In the genomic region with DNA sequence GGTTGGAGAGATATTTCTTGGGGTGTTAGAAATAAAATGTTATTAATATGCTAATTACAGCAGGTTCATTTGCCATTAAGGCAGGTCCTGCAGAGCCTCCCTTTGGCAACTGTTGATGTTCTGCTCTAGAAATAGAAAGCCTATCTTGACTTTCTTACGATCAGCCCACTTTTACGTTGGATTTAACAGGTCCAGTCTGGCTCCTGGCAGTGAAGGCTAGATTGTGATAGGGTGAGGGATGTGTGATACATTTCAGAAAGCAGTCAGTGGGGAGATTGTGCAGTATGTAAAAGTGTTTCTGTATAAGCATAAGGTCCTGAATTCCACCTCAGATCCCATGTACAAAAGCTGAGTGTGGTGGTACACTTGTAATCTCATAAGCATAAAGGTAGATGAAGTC, we compare ENCODE assay signal across 24 mouse cellular contexts.
DNase-seq lines count a peak whose midpoint lies in the region; ATAC-seq and TF ChIP-seq lines count a peak whose summit lies in the region.
"Had no signal": no experiment of that assay in that cellular context is flagged by ENCODE, and none has a peak within 500 bp of the region (broad histone marks: within the 10 kb centered on the region; RNA-seq: fewer than 3 reads in every experiment).

No protein-coding gene starts in this region.

- TF ChIP-seq CTCF in lung, adult 2 months (IDR thresholded peaks at IDR 0.05; ENCODE audit: insufficient read depth, low read length): no peak

- no peak overlapping the region for H3K4me3 ChIP-seq in heart, embryonic 10.5 days
- no peak overlapping the region for H3K4me3 ChIP-seq in kidney, embryonic 16.5 days (ENCODE audit: low read length)
- H3K4me3 ChIP-seq in heart, embryonic 14.5 days (ENCODE audit: control insufficient read depth in 1 of 2, insufficient read depth in 1 of 2, low read depth in 1 of 2, low read length in 2 of 2): no peak overlapping the region
- H3K4me3 ChIP-seq in lung, adult 2 months (replicated peaks; ENCODE audit: extremely low read depth, low read depth, low read length): no peak overlapping the region
- H3K4me3 ChIP-seq: erythroblast, embryonic 14.5 days; forebrain, embryonic 12.5 days; limb, embryonic 13.5 days had no signal

- H3K36me3 ChIP-seq in heart, embryonic 10.5 days: no peaks in the 10 kb centered on the region
- no peaks in the 10 kb centered on the region for H3K36me3 ChIP-seq in kidney, embryonic 16.5 days (ENCODE audit: insufficient read depth, low read length)
- H3K36me3 ChIP-seq in heart, embryonic 14.5 days (ENCODE audit: control insufficient read depth, insufficient read depth, low read length): no peaks in the 10 kb centered on the region
- H3K36me3 ChIP-seq: forebrain, embryonic 12.5 days; limb, embryonic 13.5 days had no signal

- H3K9me3 ChIP-seq in heart, embryonic 10.5 days: no peaks in the 10 kb centered on the region
- H3K9me3 ChIP-seq in kidney, embryonic 16.5 days (ENCODE audit: low read length): no peaks in the 10 kb centered on the region
- H3K9me3 ChIP-seq in heart, embryonic 14.5 days (ENCODE audit: control insufficient read depth, low read length): no peaks in the 10 kb centered on the region
- H3K9me3 ChIP-seq: forebrain, embryonic 12.5 days; limb, embryonic 13.5 days had no signal

- WGBS in heart, embryonic 10.5 days: 48% methylated on average over 2 of the region's 2 CpGs
- 83% methylated on average over 2 of the region's 2 CpGs for WGBS in kidney, embryonic 16.5 days
- WGBS in heart, embryonic 14.5 days: 7% methylated on average over 2 of the region's 2 CpGs
- 75% methylated on average over 2 of the region's 2 CpGs for WGBS in lung, adult 2 months

- H3K4me2 ChIP-seq in kidney, embryonic 16.5 days (replicated peaks; ENCODE audit: low read depth, low read length): no peak overlapping the region
- H3K4me2 ChIP-seq in heart, embryonic 14.5 days (ENCODE audit: low read length): 0 out of 2 replicates have a peak overlapping the region, but pooled peaks have one; percentile 17
- H3K4me2 ChIP-seq: forebrain, embryonic 12.5 days; limb, embryonic 13.5 days; liver, embryonic 11.5 days; midbrain, embryonic 11.5 days had no signal

- intact Hi-C loops in heart, postnatal 10 days (cut with DNase I): no loop called here

- TF ChIP-seq POLR2A in lung, adult 2 months (IDR thresholded peaks at IDR 0.05; ENCODE audit: borderline replicate concordance, extremely low read depth, low read depth, low read length): no peak

- ATAC-seq in kidney, embryonic 16.5 days (ENCODE audit: low FRiP score, low TSS enrichment): no peak
- ATAC-seq in heart, embryonic 14.5 days (ENCODE audit: insufficient number of reproducible peaks, insufficient read depth, low FRiP score, low read depth): no peak
- ATAC-seq: CD4-positive, CD25-positive, alpha-beta regulatory T cell, adult 4 months; forebrain, postnatal 0 days; hindbrain, embryonic 16.5 days; midbrain, embryonic 16.5 days had no signal

- no peaks in the 10 kb centered on the region for H3K4me1 ChIP-seq in heart, embryonic 10.5 days
- no peaks in the 10 kb centered on the region for H3K4me1 ChIP-seq in kidney, embryonic 16.5 days (ENCODE audit: insufficient read depth, low read length)
- peaks cover 7 to 10% of the 10 kb centered on the region in 2 experiments for H3K4me1 ChIP-seq in heart, embryonic 14.5 days (ENCODE audit: control insufficient read depth in 2 of 2, insufficient read depth in 2 of 2, low read length in 2 of 2)
- H3K4me1 ChIP-seq in lung, adult 2 months (ENCODE audit: control insufficient read depth, insufficient read depth, low read length): no peaks in the 10 kb centered on the region; the same call in 1 of the 2 replicates
- H3K4me1 ChIP-seq: forebrain, embryonic 12.5 days; limb, embryonic 13.5 days had no signal

- DNase-seq in heart, adult 8-10 months (ENCODE audit: low spot score): peak; percentile 31
- no peak for DNase-seq in heart, embryonic 10.5 days (ENCODE audit: low spot score)
- DNase-seq in kidney, adult 8-10 months: peak; percentile 7 to 16
- peak; percentile 38 to 48 for DNase-seq in heart, postnatal 10 days
- DNase-seq in lung, adult 2 months: no peak
- DNase-seq: cerebellum, adult 2 months; cerebellum, postnatal 14 days; forebrain, postnatal 0 days; lung, postnatal 36 days; right cerebral cortex, adult 18-20 months; spleen, adult 18-20 months; thymus, adult 18-20 months; thymus, postnatal 36 days had no signal

- H3K27me3 ChIP-seq in heart, embryonic 10.5 days (ENCODE audit: insufficient read depth, poor library complexity, severe bottlenecking): no peaks in the 10 kb centered on the region
- no peaks in the 10 kb centered on the region for H3K27me3 ChIP-seq in kidney, embryonic 16.5 days (ENCODE audit: insufficient read depth, low read length)
- H3K27me3 ChIP-seq in heart, embryonic 14.5 days (ENCODE audit: control insufficient read depth, insufficient read depth, low read length): no peaks in the 10 kb centered on the region
- H3K27me3 ChIP-seq: forebrain, embryonic 12.5 days; limb, embryonic 13.5 days had no signal

- no peak overlapping the region for H3K27ac ChIP-seq in heart, embryonic 10.5 days
- no peak overlapping the region for H3K27ac ChIP-seq in kidney, embryonic 16.5 days (ENCODE audit: low read length)
- H3K27ac ChIP-seq in heart, embryonic 14.5 days (replicated peaks in 1 of 2; ENCODE audit: control insufficient read depth in 1 of 2, insufficient read depth in 1 of 2, low read depth in 2 of 2, low read length in 2 of 2): peak overlapping the region; percentile 51 to 53
- H3K27ac ChIP-seq: forebrain, embryonic 12.5 days; limb, embryonic 13.5 days; stomach, postnatal 0 days had no signal

- H3K9ac ChIP-seq in kidney, embryonic 16.5 days (replicated peaks; ENCODE audit: low read length): no peak overlapping the region
- H3K9ac ChIP-seq in heart, embryonic 14.5 days (ENCODE audit: low read length): no peak overlapping the region
- H3K9ac ChIP-seq: forebrain, embryonic 12.5 days; forebrain, postnatal 0 days; limb, embryonic 13.5 days had no signal

Comparison
In these comparisons a context has a peak if more than half of its experiments do, and no peak if none do; other contexts are left out.
1. DNase-seq: peak in heart, adult 8-10 months (single experiment), kidney, adult 8-10 months (2 of 2) and heart, postnatal 10 days (2 of 2); none in heart, embryonic 10.5 days (single experiment) and lung, adult 2 months (single experiment).
2. H3K27ac ChIP-seq: peak in heart, embryonic 14.5 days (2 of 2); none in heart, embryonic 10.5 days (single experiment) and kidney, embryonic 16.5 days (single experiment).